Mouse (Mus musculus) spleen, embryonic (tissue): ENCODE data around the gene Scand1.

Experiments used
- CTCF ChIA-PET: fragments of 350-600 bp; sonication (Branson Sonifier 250); formaldehyde crosslinking; loops from one replicate; lab custom pipeline; 2022; lab: Charles Lee

Scand1 gene

GRCm38 (mm10) chr2:156309948-156310347, 2.6 kb downstream of the Scand1 start:
- CTCF ChIA-PET: no interaction called here

- CTCF ChIA-PET: interaction anchor here (0.6 to 0.9 kb wide), 2 partner anchors 48 to 246 kb away, joined by 3 to 5 read pairs; no protein-coding TSS in a partner anchor
These were observed 5.2 kb downstream of the Scand1 start for GRCm38 (mm10) chr2:156307261-156307660.

- CTCF ChIA-PET: interaction anchor here (0.6 kb wide), 1 partner anchor 468 kb away, joined by 3 read pairs; no protein-coding TSS in a partner anchor
These were observed 6.7 kb downstream of the Scand1 start for GRCm38 (mm10) chr2:156305818-156306217.

GRCm38 (mm10) chr2:156304351-156304750, 8.2 kb downstream of the Scand1 start:
- CTCF ChIA-PET: interaction anchor here (0.6 kb wide), 1 partner anchor 40 kb away, joined by 8 read pairs; no protein-coding TSS in a partner anchor

- CTCF ChIA-PET: no interaction called here
These were observed 10.4 kb downstream of the Scand1 start for GRCm38 (mm10) chr2:156302063-156302462.

- CTCF ChIA-PET: interaction anchor here (0.6 to 1.0 kb wide), 3 partner anchors 13 to 565 kb away, joined by 8 to 11 read pairs (median 10); no protein-coding TSS in a partner anchor
These were observed 14.0 kb downstream of the Scand1 start for GRCm38 (mm10) chr2:156298458-156298857.

- CTCF ChIA-PET: no interaction called here
These were observed 14.9 kb downstream of the Scand1 start for GRCm38 (mm10) chr2:156297653-156298052.

GRCm38 (mm10) chr2:156296190-156296589, 16.3 kb downstream of the Scand1 start:
- CTCF ChIA-PET: no interaction called here

- CTCF ChIA-PET: interaction anchor here (0.5 kb wide), 1 partner anchor 50 kb away, joined by 5 read pairs; no protein-coding TSS in a partner anchor
These were observed 16.9 kb downstream of the Scand1 start for GRCm38 (mm10) chr2:156295601-156296063.

GRCm38 (mm10) chr2:156291998-156292397, 20.5 kb downstream of the Scand1 start:
- CTCF ChIA-PET: interaction anchor here (0.6 kb wide), 1 partner anchor 797 kb away, joined by 3 read pairs; no protein-coding TSS in a partner anchor

GRCm38 (mm10) chr2:156289552-156290160, 22.8 kb downstream of the Scand1 start:
- CTCF ChIA-PET: interaction anchor here (0.6 kb wide), 1 partner anchor 25 kb away, joined by 3 read pairs; no protein-coding TSS in a partner anchor

- CTCF ChIA-PET: no interaction called here
These were observed 24.3 kb downstream of the Scand1 start for GRCm38 (mm10) chr2:156288222-156288621.

GRCm38 (mm10) chr2:156286733-156287132, 25.8 kb downstream of the Scand1 start:
- CTCF ChIA-PET: interaction anchor here (0.6 kb wide), 1 partner anchor 7 kb away, joined by 11 read pairs; no protein-coding TSS in a partner anchor

GRCm38 (mm10) chr2:156285161-156285560, 27.3 kb downstream of the Scand1 start:
- CTCF ChIA-PET: interaction anchor here (0.6 kb wide), 1 partner anchor 263 kb away, joined by 3 read pairs; no protein-coding TSS in a partner anchor

GRCm38 (mm10) chr2:156281227-156281626, 31.3 kb downstream of the Scand1 start:
- CTCF ChIA-PET: no interaction called here

- CTCF ChIA-PET: interaction anchor here (0.6 kb wide), 1 partner anchor 80 kb away, joined by 3 read pairs; no protein-coding TSS in a partner anchor
These were observed 34.1 kb downstream of the Scand1 start for GRCm38 (mm10) chr2:156278226-156279017.

GRCm38 (mm10) chr2:156272553-156272952, 40.0 kb downstream of the Scand1 start:
- CTCF ChIA-PET: interaction anchor here (0.6 kb wide), 1 partner anchor 67 kb away, joined by 16 read pairs; no protein-coding TSS in a partner anchor

- CTCF ChIA-PET: no interaction called here
These were observed 44.9 kb downstream of the Scand1 start for GRCm38 (mm10) chr2:156267636-156268035.

- CTCF ChIA-PET: interaction anchor here (0.6 kb wide), 1 partner anchor 300 kb away, joined by 3 read pairs; no protein-coding TSS in a partner anchor
These were observed 49.2 kb downstream of the Scand1 start for GRCm38 (mm10) chr2:156263204-156263893.
